Mouse (Mus musculus) layer of hippocampus, adult 11-12 months (tissue): ENCODE data around the gene Pigyl.
A peak's percentile ranks its signal among the peaks of the same experiment; 100 is the strongest.

Experiments
- DNase-seq: peaks from one replicate; pipeline ENCODE4 v3.0.0; 2022; ENCODE audit warnings: low spot score

Pigyl gene

GRCm38 (mm10) chr9:22156497-22157245 is at the start of gene Pigyl:
Gene Pigyl, plus strand, starts transcription at chr9:22156846.
- DNase-seq = peak; percentile 99

GRCm38 (mm10) chr9:22108194-22108593 is 48.5 kb upstream of the Pigyl start:
- DNase-seq = no peak

- no peak for DNase-seq
Observed at GRCm38 (mm10) chr9:22115635-22116034, 41.0 kb upstream of the Pigyl start.

GRCm38 (mm10) chr9:22116086-22116485 is 40.6 kb upstream of the Pigyl start:
- DNase-seq = no peak

GRCm38 (mm10) chr9:22116740-22117426 is 39.8 kb upstream of the Pigyl start, which contains the start of gene Elof1:
Gene Elof1, minus strand, starts transcription at chr9:22117172.
- DNase-seq = peak; percentile 96

GRCm38 (mm10) chr9:22117754-22118456 is 38.7 kb upstream of the Pigyl start:
- peak; percentile 74 for DNase-seq

GRCm38 (mm10) chr9:22119543-22119942 is 37.1 kb upstream of the Pigyl start:
- DNase-seq = peak; percentile 25

GRCm38 (mm10) chr9:22121545-22121944 is 35.1 kb upstream of the Pigyl start:
- no peak for DNase-seq

GRCm38 (mm10) chr9:22122005-22122404 is 34.6 kb upstream of the Pigyl start:
- DNase-seq = no peak

- DNase-seq = no peak
Observed at GRCm38 (mm10) chr9:22123069-22123609, 33.5 kb upstream of the Pigyl start.

- no peak for DNase-seq
Observed at GRCm38 (mm10) chr9:22124169-22124568, 32.5 kb upstream of the Pigyl start.

- DNase-seq = no peak
Observed at GRCm38 (mm10) chr9:22125246-22126027, 31.2 kb upstream of the Pigyl start.

- DNase-seq = no peak
Observed at GRCm38 (mm10) chr9:22131226-22131981, 25.2 kb upstream of the Pigyl start.

- no peak for DNase-seq
Observed at GRCm38 (mm10) chr9:22132220-22132619, 24.4 kb upstream of the Pigyl start.

GRCm38 (mm10) chr9:22134246-22134890 is 22.3 kb upstream of the Pigyl start:
- DNase-seq = no peak

GRCm38 (mm10) chr9:22134988-22135643 is 21.5 kb upstream of the Pigyl start:
- DNase-seq = no peak

GRCm38 (mm10) chr9:22135644-22136390 is 20.8 kb upstream of the Pigyl start, which contains the start of gene Acp5:
Gene Acp5, minus strand, starts transcription at chr9:22135711.
- DNase-seq = no peak

- DNase-seq = no peak
Observed at GRCm38 (mm10) chr9:22136765-22137547, 19.7 kb upstream of the Pigyl start.
